In the genomic region with DNA sequence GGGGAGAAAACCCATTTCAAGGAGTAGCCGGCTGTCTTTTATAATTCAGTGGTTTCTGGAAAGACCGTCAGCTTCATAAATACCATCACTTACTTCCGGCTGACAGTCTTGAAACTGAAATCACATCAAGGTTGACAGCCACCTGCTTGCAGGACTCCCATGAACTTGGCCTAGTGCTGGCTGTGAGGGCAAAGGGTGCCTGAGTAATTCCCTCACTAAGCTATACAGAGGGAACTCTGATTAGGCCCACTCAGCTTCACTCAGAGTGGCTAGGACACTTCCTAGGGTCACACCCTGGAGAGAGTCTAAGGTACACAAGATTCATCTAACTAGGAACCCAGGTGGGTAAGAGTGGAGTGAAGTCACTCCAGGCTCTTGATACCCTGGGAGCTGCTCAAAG, we compare ENCODE assay signal across 16 mouse cellular contexts. TPM values are rescaled to one million over a fixed set of nuclear protein-coding genes. Genes with fewer than 3 reads are reported as not detected.
DNase-seq lines count a peak whose midpoint lies in the region; ATAC-seq and TF ChIP-seq lines count a peak whose summit lies in the region.
"Had no signal": no experiment of that assay in that cellular context is flagged by ENCODE, and none has a peak within 500 bp of the region (broad histone marks: within the 10 kb centered on the region; RNA-seq: fewer than 3 reads in every experiment).

No protein-coding gene starts in this region.

- H3K27me3 ChIP-seq in heart, embryonic 12.5 days (replicated peaks): no peaks in the 10 kb centered on the region
- peaks cover 42% of the 10 kb centered on the region for H3K27me3 ChIP-seq in stomach, embryonic 16.5 days (ENCODE audit: control insufficient read depth, insufficient read depth, low read length)
- peaks cover 8% of the 10 kb centered on the region; the same call in 1 of the 2 replicates for H3K27me3 ChIP-seq in stomach, postnatal 0 days (ENCODE audit: control insufficient read depth, insufficient read depth, low read length)
- H3K27me3 ChIP-seq in liver, embryonic 15.5 days: peaks cover 7% of the 10 kb centered on the region; the same call in 1 of the 2 replicates
- H3K27me3 ChIP-seq in hindbrain, embryonic 13.5 days: peaks cover 55% of the 10 kb centered on the region

- TF ChIP-seq CTCF in stomach, postnatal 0 days (IDR thresholded peaks at IDR 0.05; ENCODE audit: low read depth): no peak
- TF ChIP-seq CTCF in layer of hippocampus, adult 2 months (conservative IDR thresholded peaks at IDR 0.05): no peak

- peak overlapping the region; percentile 93 for H3K9ac ChIP-seq in heart, embryonic 12.5 days
- H3K9ac ChIP-seq in stomach, embryonic 16.5 days (ENCODE audit: low read length): no peak overlapping the region
- no peak overlapping the region for H3K9ac ChIP-seq in stomach, postnatal 0 days (ENCODE audit: low read length)
- H3K9ac ChIP-seq in liver, embryonic 15.5 days: peak overlapping the region; percentile 95
- H3K9ac ChIP-seq in hindbrain, embryonic 13.5 days: no peak overlapping the region

- H3K4me2 ChIP-seq in heart, embryonic 12.5 days: peak overlapping the region; percentile 100
- 0 out of 2 replicates have a peak overlapping the region, but pooled peaks have one; percentile 19 for H3K4me2 ChIP-seq in stomach, embryonic 16.5 days (ENCODE audit: low read depth, low read length)
- no peak overlapping the region for H3K4me2 ChIP-seq in stomach, postnatal 0 days (replicated peaks; ENCODE audit: low read depth)
- peak overlapping the region; percentile 100 for H3K4me2 ChIP-seq in liver, embryonic 15.5 days
- H3K4me2 ChIP-seq in hindbrain, embryonic 13.5 days: no peak overlapping the region

- no peaks in the 10 kb centered on the region for H3K9me3 ChIP-seq in heart, embryonic 12.5 days (replicated peaks)
- H3K9me3 ChIP-seq in stomach, embryonic 16.5 days (replicated peaks; ENCODE audit: control insufficient read depth, low read length): no peaks in the 10 kb centered on the region
- no peaks in the 10 kb centered on the region for H3K9me3 ChIP-seq in stomach, postnatal 0 days (ENCODE audit: control insufficient read depth, low read length)
- H3K9me3 ChIP-seq in liver, embryonic 15.5 days (replicated peaks): no peaks in the 10 kb centered on the region
- H3K9me3 ChIP-seq in hindbrain, embryonic 13.5 days: no peaks in the 10 kb centered on the region
- H3K9me3 ChIP-seq: embryonic facial prominence, embryonic 13.5 days; hindbrain, embryonic 10.5 days had no signal

- 60% methylated on average over 3 of the region's 3 CpGs for WGBS in heart, embryonic 12.5 days
- 75% methylated on average over 3 of the region's 3 CpGs for WGBS in stomach, embryonic 16.5 days
- 73% methylated on average over 3 of the region's 3 CpGs for WGBS in stomach, postnatal 0 days
- 66% methylated on average over 3 of the region's 3 CpGs for WGBS in liver, embryonic 15.5 days (ENCODE audit: insufficient replicate concordance)
- WGBS in hindbrain, embryonic 13.5 days: 89% methylated on average over 3 of the region's 3 CpGs

- H3K27ac ChIP-seq in heart, embryonic 12.5 days (ENCODE audit: poor library complexity, severe bottlenecking): peak overlapping the region; percentile 88
- no peak overlapping the region for H3K27ac ChIP-seq in stomach, embryonic 16.5 days (ENCODE audit: low read length)
- H3K27ac ChIP-seq in stomach, postnatal 0 days (replicated peaks): no peak overlapping the region
- H3K27ac ChIP-seq in liver, embryonic 15.5 days (replicated peaks): peak overlapping the region; percentile 97
- H3K27ac ChIP-seq in hindbrain, embryonic 13.5 days: no peak overlapping the region
- H3K27ac ChIP-seq in layer of hippocampus, adult 2 months: no peak overlapping the region
- H3K27ac ChIP-seq: embryonic facial prominence, embryonic 13.5 days; hindbrain, embryonic 10.5 days; left cerebral cortex, adult 2 months had no signal

- H3K4me1 ChIP-seq in heart, embryonic 12.5 days (replicated peaks): peaks cover 51% of the 10 kb centered on the region
- peaks cover 6% of the 10 kb centered on the region; the same call in 1 of the 2 replicates for H3K4me1 ChIP-seq in stomach, embryonic 16.5 days (ENCODE audit: control insufficient read depth, insufficient read depth, low read length)
- peaks cover 2% of the 10 kb centered on the region; the same call in 1 of the 2 replicates for H3K4me1 ChIP-seq in stomach, postnatal 0 days (replicated peaks; ENCODE audit: control insufficient read depth, insufficient read depth)
- H3K4me1 ChIP-seq in liver, embryonic 15.5 days (replicated peaks): peaks cover 70% of the 10 kb centered on the region
- H3K4me1 ChIP-seq in hindbrain, embryonic 13.5 days (replicated peaks): peaks cover 22% of the 10 kb centered on the region

- DNase-seq in heart, adult 9 months (ENCODE audit: low spot score in 2 of 2): no peak
- DNase-seq in stomach, postnatal 0 days (ENCODE audit: low spot score): no peak
- peak; percentile 36 to 42 for DNase-seq in thymus, postnatal 36 days
- no peak for DNase-seq in layer of hippocampus, adult 2 months (ENCODE audit: low spot score in 2 of 2)
- DNase-seq: adrenal gland, postnatal 36 days; kidney, postnatal 10 days; lung, postnatal 10 days; right cerebral cortex, postnatal 4 days had no signal

- peak overlapping the region; percentile 70 for H3K4me3 ChIP-seq in heart, embryonic 12.5 days
- H3K4me3 ChIP-seq in stomach, embryonic 16.5 days (replicated peaks; ENCODE audit: low read length): no peak overlapping the region
- no peak overlapping the region for H3K4me3 ChIP-seq in stomach, postnatal 0 days (ENCODE audit: low read depth, low read length)
- H3K4me3 ChIP-seq in liver, embryonic 15.5 days (replicated peaks): peak overlapping the region; percentile 90
- H3K4me3 ChIP-seq in hindbrain, embryonic 13.5 days: no peak overlapping the region
- H3K4me3 ChIP-seq in layer of hippocampus, adult 2 months: no peak overlapping the region
- H3K4me3 ChIP-seq: embryonic facial prominence, embryonic 13.5 days; hindbrain, embryonic 10.5 days; left cerebral cortex, adult 2 months had no signal

- no peak for ATAC-seq in heart, embryonic 12.5 days (ENCODE audit: insufficient number of reproducible peaks, low FRiP score)
- no peak for ATAC-seq in stomach, embryonic 16.5 days (ENCODE audit: insufficient read depth, low FRiP score)
- no peak for ATAC-seq in stomach, postnatal 0 days (ENCODE audit: low FRiP score, low TSS enrichment)
- ATAC-seq in liver, embryonic 15.5 days (ENCODE audit: insufficient read depth): no peak
- no peak for ATAC-seq in hindbrain, embryonic 13.5 days (ENCODE audit: low FRiP score)
- ATAC-seq: midbrain, embryonic 16.5 days had no signal

- H3K36me3 ChIP-seq in heart, embryonic 12.5 days: peaks cover 7% of the 10 kb centered on the region; the same call in 1 of the 2 replicates
- H3K36me3 ChIP-seq in stomach, embryonic 16.5 days (ENCODE audit: control insufficient read depth, insufficient read depth, low read length): no peaks in the 10 kb centered on the region
- H3K36me3 ChIP-seq in stomach, postnatal 0 days (ENCODE audit: control insufficient read depth, insufficient read depth, low read length): no peaks in the 10 kb centered on the region
- H3K36me3 ChIP-seq in liver, embryonic 15.5 days (replicated peaks): peaks cover 41% of the 10 kb centered on the region
- H3K36me3 ChIP-seq in hindbrain, embryonic 13.5 days: no peaks in the 10 kb centered on the region
- H3K36me3 ChIP-seq: embryonic facial prominence, embryonic 13.5 days; hindbrain, embryonic 10.5 days had no signal

- no peak for TF ChIP-seq EP300 in stomach, postnatal 0 days (optimal IDR thresholded peaks at IDR 0.05)

RNA-seq across cellular contexts. Expression of a gene that starts 4.0 kb away (rescaled TPM):
- 48.1 and 50.7 TPM in 2 replicates for polyA plus RNA-seq in heart, embryonic 12.5 days (2016; fragmentation: Nextera tagmentation; extraction: Ambion mirVana)
- polyA plus RNA-seq in stomach, embryonic 16.5 days (2015; fragmentation: Nextera tagmentation; extraction: Ambion mirVana): 1.0 and 2.2 TPM in 2 replicates
- 0.46 and 0.67 TPM in 2 replicates for polyA plus RNA-seq in stomach, postnatal 0 days (2015; fragmentation: Nextera tagmentation; extraction: Ambion mirVana)
- 11.4 TPM in 2 replicates for polyA plus RNA-seq in liver, embryonic 15.5 days (2015; fragmentation: Nextera tagmentation; extraction: Ambion mirVana)
- 0.63 and 0.74 TPM in 2 replicates for polyA plus RNA-seq in hindbrain, embryonic 13.5 days (2015; fragmentation: Nextera tagmentation; extraction: Ambion mirVana)
- 1 to 10 TPM; 3.6 to 6.0 TPM for total RNA-seq in layer of hippocampus, adult 2 months (2021)

RNA-seq across cellular contexts. Expression of a gene that starts 14.6 kb away (rescaled TPM):
- 11.4 and 13.6 TPM in 2 replicates for polyA plus RNA-seq in heart, embryonic 12.5 days (2016; fragmentation: Nextera tagmentation; extraction: Ambion mirVana)
- polyA plus RNA-seq in stomach, embryonic 16.5 days (2015; fragmentation: Nextera tagmentation; extraction: Ambion mirVana): 4.6 and 5.7 TPM in 2 replicates
- 2.6 and 2.8 TPM in 2 replicates for polyA plus RNA-seq in stomach, postnatal 0 days (2015; fragmentation: Nextera tagmentation; extraction: Ambion mirVana)
- 1.9 and 2.0 TPM in 2 replicates for polyA plus RNA-seq in liver, embryonic 15.5 days (2015; fragmentation: Nextera tagmentation; extraction: Ambion mirVana)
- 21.6 and 21.7 TPM in 2 replicates for polyA plus RNA-seq in hindbrain, embryonic 13.5 days (2015; fragmentation: Nextera tagmentation; extraction: Ambion mirVana)
- 10 to 100 TPM; 20.2 to 21.8 TPM for total RNA-seq in layer of hippocampus, adult 2 months (2021)

Comparison
In these comparisons a context has a peak if more than half of its experiments do, and no peak if none do; other contexts are left out.
1. H3K4me2 ChIP-seq: peak in heart, embryonic 12.5 days (single experiment), stomach, embryonic 16.5 days (single experiment) and liver, embryonic 15.5 days (single experiment); none in stomach, postnatal 0 days (single experiment) and hindbrain, embryonic 13.5 days (single experiment).
2. H3K27ac ChIP-seq: peak in heart, embryonic 12.5 days (single experiment) and liver, embryonic 15.5 days (single experiment); none in stomach, embryonic 16.5 days (single experiment), stomach, postnatal 0 days (single experiment), hindbrain, embryonic 13.5 days (single experiment) and layer of hippocampus, adult 2 months (single experiment).
3. H3K4me3 ChIP-seq: peak in heart, embryonic 12.5 days (single experiment) and liver, embryonic 15.5 days (single experiment); none in stomach, embryonic 16.5 days (single experiment), stomach, postnatal 0 days (single experiment), hindbrain, embryonic 13.5 days (single experiment) and layer of hippocampus, adult 2 months (single experiment).
4. H3K9ac ChIP-seq: peak in heart, embryonic 12.5 days (single experiment) and liver, embryonic 15.5 days (single experiment); none in stomach, embryonic 16.5 days (single experiment), stomach, postnatal 0 days (single experiment) and hindbrain, embryonic 13.5 days (single experiment).
5. DNase-seq: peak in thymus, postnatal 36 days (2 of 2); none in heart, adult 9 months (0 of 2), stomach, postnatal 0 days (single experiment) and layer of hippocampus, adult 2 months (0 of 2).